Mouse (Mus musculus) lung, embryonic 14.5 days (tissue): Measurements from ENCODE around the gene Platr17. TPM values are rescaled to one million over a fixed set of nuclear protein-coding genes. Genes with fewer than 3 reads are reported as not detected.
"Not testable (repeated sequence)": the region's sequence is repeated elsewhere in the genome, so short reads cannot be mapped to it uniquely, and the experiment has no call there.

Source experiments
- ATAC-seq: fragments of 200-750 bp; cut with Nextera tagmentation; 2 replicates; pipeline ENCODE4 v1.8.0; 2017; ENCODE audit warnings: mild to moderate bottlenecking, moderate TSS enrichment, moderate library complexity; ENCODE audit not compliant: insufficient read depth
- DNase-seq: peaks from one replicate; pipeline ENCODE4 v3.0.0-alpha.2; 2015
- H3K27ac ChIP-seq: fragments of 300-500 bp; sonication (generic); 2 replicates; pipeline ENCODE4 v1.5.1; 2014; ENCODE audit warnings: low read depth, mild to moderate bottlenecking, moderate library complexity
- H3K27me3 ChIP-seq: fragments of 300-500 bp; sonication (generic); 2 replicates; pipeline ENCODE4 v1.6.1; 2014; ENCODE audit warnings: low read length, control low read depth; ENCODE audit not compliant: insufficient read depth
- H3K36me3 ChIP-seq: fragments of 300-500 bp; sonication (generic); 2 replicates; pipeline ENCODE4 v1.6.1; 2014; ENCODE audit warnings: control low read depth; ENCODE audit not compliant: insufficient read depth
- H3K4me1 ChIP-seq: fragments of 300-500 bp; sonication (generic); 2 replicates; pipeline ENCODE4 v1.6.1; 2014; ENCODE audit warnings: antibody characterized with exemption, control low read depth; ENCODE audit not compliant: insufficient read depth
- H3K4me2 ChIP-seq: fragments of 300-500 bp; sonication (generic); 2 replicates; pipeline ENCODE4 v1.6.1; 2014; ENCODE audit warnings: mild to moderate bottlenecking
- H3K4me3 ChIP-seq: fragments of 300-500 bp; sonication (generic); 2 replicates; pipeline ENCODE4 v1.5.1; 2014; ENCODE audit warnings: low read depth, low read length
- H3K9ac ChIP-seq: fragments of 300-500 bp; sonication (generic); 2 replicates; pipeline ENCODE4 v1.6.1; 2014
- H3K9me3 ChIP-seq: fragments of 300-500 bp; sonication (generic); 2 replicates; pipeline ENCODE4 v1.6.1; 2016; ENCODE audit warnings: low read depth, low read length, control low read depth
- CTCF ChIP-seq: IDR thresholded peaks from 2 replicates; pipeline ENCODE4 v1.5.1; 2016; ENCODE audit warnings: antibody characterized with exemption, low read depth
- WGBS: fragments of 180-500 bp; shearing (Covaris S2); extraction: QIAGEN DNeasy Blood & Tissue Kit; methylation state at CpG from one replicate; pipeline ENCODE4 v1.1.7; 2014; 5-methylcytosine and 5-hydroxymethylcytosine counted together
- polyA plus RNA-seq: library from polyadenylated mRNA; unstranded; fragments of >200 nt; fragmentation: Nextera tagmentation; extraction: Ambion mirVana; gene quantifications from 2 replicates; pipeline ENCODE4 v1.2.1, GENCODE M21; 2014

Platr17 gene
- polyA plus RNA-seq = 0.32 TPM in 1 of 2 replicates, not detected in the other

- 41% methylated on average over 4 of the region's 4 CpGs for WGBS
- ATAC-seq, H3K27ac ChIP-seq, H3K4me1 ChIP-seq, H3K4me2 ChIP-seq, H3K9me3 ChIP-seq, H3K36me3 ChIP-seq, H3K9ac ChIP-seq, DNase-seq, H3K4me3 ChIP-seq, H3K27me3 ChIP-seq: not testable (repeated sequence)
Observed at GRCm38 (mm10) chr17:33904835-33905234, at the start of gene Platr17. Platr17 (plus strand) TSS chr17:33905135.

- H3K27me3 ChIP-seq = no peaks in the 10 kb centered on the region
- no peaks in the 10 kb centered on the region for H3K4me1 ChIP-seq
- H3K4me2 ChIP-seq = no peak overlapping the region
- H3K9me3 ChIP-seq = no peaks in the 10 kb centered on the region
- H3K36me3 ChIP-seq = no peaks in the 10 kb centered on the region
- ATAC-seq = no peak
- no peak overlapping the region for H3K9ac ChIP-seq
- no peak overlapping the region for H3K27ac ChIP-seq
- DNase-seq = no peak
- TF ChIP-seq CTCF = no peak
- WGBS = 89% methylated on average over 4 of the region's 4 CpGs
- no peak overlapping the region for H3K4me3 ChIP-seq
Observed at GRCm38 (mm10) chr17:33857816-33858215, 47.1 kb upstream of the Platr17 start.

GRCm38 (mm10) chr17:33865330-33866030, 39.5 kb upstream of the Platr17 start:
- Histone ChIP-seq H3K27me3 (no peaks in the 10 kb centered on the region), H3K9ac (no peak overlapping the region), H3K36me3 (no peaks in the 10 kb centered on the region), H3K4me3 (no peak overlapping the region), H3K9me3 (no peaks in the 10 kb centered on the region), H3K4me1 (no peaks in the 10 kb centered on the region), H3K4me2 (no peak overlapping the region), H3K27ac (no peak overlapping the region)
- peak; percentile 60 for DNase-seq
- ATAC-seq = no peak
- TF ChIP-seq CTCF = peak; percentile 44
- WGBS = 30% methylated on average over 9 of the region's 9 CpGs

GRCm38 (mm10) chr17:33873537-33873936, 31.4 kb upstream of the Platr17 start, which contains the start of gene Gm7029:
Gm7029 (plus strand) TSS chr17:33873837.
- not testable (repeated sequence) for H3K9me3 ChIP-seq, H3K4me3 ChIP-seq, H3K27ac ChIP-seq, DNase-seq, ATAC-seq, H3K27me3 ChIP-seq, H3K9ac ChIP-seq, H3K4me2 ChIP-seq, H3K4me1 ChIP-seq
- H3K36me3 ChIP-seq = peaks cover 24% of the 10 kb centered on the region; the same call in 1 of the 2 replicates
- WGBS = 70% methylated on average over 2 of the region's 12 CpGs

GRCm38 (mm10) chr17:33874411-33874810, 30.5 kb upstream of the Platr17 start:
- Histone ChIP-seq H3K4me1 (no peaks in the 10 kb centered on the region), H3K4me2 (no peak overlapping the region), H3K36me3 (peaks cover 32% of the 10 kb centered on the region), H3K27ac (no peak overlapping the region), H3K9ac (no peak overlapping the region), H3K4me3 (no peak overlapping the region), H3K9me3 (no peaks in the 10 kb centered on the region), H3K27me3 (no peaks in the 10 kb centered on the region)
- TF ChIP-seq CTCF = no peak
- DNase-seq = no peak
- 84% methylated on average over 11 of the region's 11 CpGs for WGBS
- ATAC-seq = no peak

- WGBS = 79% methylated on average over 5 of the region's 5 CpGs
- H3K36me3 ChIP-seq = peaks cover 41% of the 10 kb centered on the region
- not testable (repeated sequence) for H3K4me2 ChIP-seq, H3K27ac ChIP-seq, H3K4me3 ChIP-seq, H3K9me3 ChIP-seq, H3K27me3 ChIP-seq, ATAC-seq, H3K4me1 ChIP-seq, H3K9ac ChIP-seq
- peak; percentile 34 for DNase-seq
- peak; percentile 24; the same call in 1 of the 2 replicates for TF ChIP-seq CTCF
Observed at GRCm38 (mm10) chr17:33875797-33876196, 29.1 kb upstream of the Platr17 start.

GRCm38 (mm10) chr17:33884320-33884719, 20.6 kb upstream of the Platr17 start:
- peaks cover 47% of the 10 kb centered on the region for H3K36me3 ChIP-seq
- 93% methylated on average over 9 of the region's 11 CpGs for WGBS
- ATAC-seq, H3K9ac ChIP-seq, H3K4me2 ChIP-seq, H3K4me1 ChIP-seq, H3K27me3 ChIP-seq, H3K4me3 ChIP-seq, H3K9me3 ChIP-seq, H3K27ac ChIP-seq, DNase-seq: not testable (repeated sequence)

GRCm38 (mm10) chr17:33887802-33888201, 17.1 kb upstream of the Platr17 start:
- not testable (repeated sequence) for H3K4me3 ChIP-seq, DNase-seq, H3K9ac ChIP-seq, ATAC-seq, H3K27me3 ChIP-seq, H3K27ac ChIP-seq, H3K9me3 ChIP-seq, H3K4me1 ChIP-seq
- Histone ChIP-seq H3K4me2 (peak overlapping the region; percentile 65; the same call in 1 of the 2 replicates), H3K36me3 (peaks cover 22% of the 10 kb centered on the region)
- 29% methylated on average over 2 of the region's 2 CpGs for WGBS

- H3K27ac ChIP-seq, H3K4me1 ChIP-seq, H3K9me3 ChIP-seq, DNase-seq, H3K27me3 ChIP-seq, ATAC-seq, H3K9ac ChIP-seq: not testable (repeated sequence)
- 0 out of 2 replicates have a peak overlapping the region, but pooled peaks have one; percentile 66 for H3K4me3 ChIP-seq
- H3K36me3 ChIP-seq = peaks cover 22% of the 10 kb centered on the region
- peak overlapping the region; percentile 65; the same call in 1 of the 2 replicates for H3K4me2 ChIP-seq
Observed at GRCm38 (mm10) chr17:33888230-33888629, 16.7 kb upstream of the Platr17 start.

GRCm38 (mm10) chr17:33889941-33890532, 14.9 kb upstream of the Platr17 start:
- H3K9me3 ChIP-seq, ATAC-seq, DNase-seq, H3K4me1 ChIP-seq, H3K27me3 ChIP-seq: not testable (repeated sequence)
- Histone ChIP-seq H3K4me2 (peak overlapping the region; percentile 65), H3K9ac (peak overlapping the region; percentile 72), H3K36me3 (0 out of 2 replicates have a peak, but pooled peaks cover 12% of the 10 kb centered on the region), H3K27ac (peak overlapping the region; percentile 63; the same call in 1 of the 2 replicates), H3K4me3 (peak overlapping the region; percentile 66)
- WGBS = 0% methylated on average over 44 of the region's 44 CpGs
